Mouse (Mus musculus): ENCODE data around the gene Slc26a11. TPM values are rescaled to one million over a fixed set of nuclear protein-coding genes. Genes with fewer than 3 reads are reported as not detected.

The Slc26a11 gene
- 33.0 TPM for polyA plus RNA-seq (2017; shearing (Covaris generic))

GRCm38 (mm10) chr11:119355443-119356385, at the start of gene Slc26a11, which contains the start of gene Sgsh:
Gene Slc26a11, plus strand, starts transcription at chr11:119355557.
Gene Sgsh, minus strand, starts transcription at chr11:119355536.

GRCm38 (mm10) chr11:119307658-119307867, 47.8 kb upstream of the Slc26a11 start, which contains the start of gene Card14:
Gene Card14, plus strand, starts transcription at chr11:119307768.

GRCm38 (mm10) chr11:119392800-119393482, 37.6 kb downstream of the Slc26a11 start, which contains the start of gene Rnf213:
Gene Rnf213, plus strand, starts transcription at chr11:119393100.

Other genes with a start within 250 kb of the Slc26a11 start
- 0.58 TPM for gene Tbc1d16, start 127.1 kb upstream of the Slc26a11 start, polyA plus RNA-seq (2017; shearing (Covaris generic))
- 0.87 TPM for gene Ccdc40, start 127.0 kb upstream of the Slc26a11 start, polyA plus RNA-seq (2017; shearing (Covaris generic))
- gene Gaa, start 87.7 kb upstream of the Slc26a11 start, polyA plus RNA-seq (2017; shearing (Covaris generic)): 28.3 TPM
- gene Eif4a3, start 55.5 kb upstream of the Slc26a11 start, polyA plus RNA-seq (2017; shearing (Covaris generic)): 300 TPM
- not detected for gene Card14, start 47.8 kb upstream of the Slc26a11 start, polyA plus RNA-seq (2017; shearing (Covaris generic))
- 8.1 TPM for gene Sgsh, start within 50 bp of the Slc26a11 start, polyA plus RNA-seq (2017; shearing (Covaris generic))
- gene Rnf213, start 37.5 kb downstream of the Slc26a11 start, polyA plus RNA-seq (2017; shearing (Covaris generic)): 13.9 TPM
- gene Endov, start 135.8 kb downstream of the Slc26a11 start, polyA plus RNA-seq (2017; shearing (Covaris generic)): 22.0 TPM
- gene Nptx1, start 192.2 kb downstream of the Slc26a11 start, polyA plus RNA-seq (2017; shearing (Covaris generic)): 0.12 TPM
- 30.9 TPM for gene Rptor, start 247.3 kb downstream of the Slc26a11 start, polyA plus RNA-seq (2017; shearing (Covaris generic))